Mouse (Mus musculus) bone marrow, adult 2 months (tissue): ENCODE results near the gene Hivep3.

Source experiments
- CTCF ChIP-seq: fragments of 200-500 bp; IDR thresholded peaks from 2 replicates; pipeline ENCODE4 v1.5.1; 2011; ENCODE audit warnings: low read length, control low read depth; ENCODE audit not compliant: control insufficient read depth, insufficient read depth
- POLR2A ChIP-seq: fragments of 200-500 bp; IDR thresholded peaks from 2 replicates; pipeline ENCODE4 v1.6.1; 2011; ENCODE audit warnings: low read depth, mild to moderate bottlenecking, control low read depth, low read length, borderline replicate concordance; ENCODE audit not compliant: control insufficient read depth

DNA sequence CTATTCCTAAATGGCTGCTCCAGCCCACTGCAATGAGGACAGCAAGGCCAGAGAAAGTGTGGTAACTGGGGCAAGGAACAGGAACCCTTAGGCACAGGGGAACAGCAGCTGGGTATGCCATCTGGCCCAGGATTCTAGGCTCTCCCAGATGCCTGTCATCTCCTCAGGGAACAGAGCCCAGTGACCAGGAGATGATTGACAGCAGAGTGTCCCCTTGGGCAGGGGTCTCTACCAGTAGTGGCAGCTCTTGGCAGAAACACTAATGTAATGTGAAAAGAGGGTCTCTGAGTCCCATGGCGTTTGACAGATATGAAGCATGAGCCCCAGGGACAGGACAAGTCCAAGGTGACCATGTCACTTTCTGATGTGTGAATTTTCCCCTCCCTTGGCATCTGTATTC, 217.5 kb downstream of the Hivep3 start:
- TF ChIP-seq POLR2A, result no peak
- TF ChIP-seq CTCF, result no peak
